Mouse (Mus musculus): ENCODE measurements around the gene Asah2. TPM values are rescaled to one million over a fixed set of nuclear protein-coding genes. Genes with fewer than 3 reads are reported as not detected.
"Not testable (repeated sequence)": the region's sequence is repeated elsewhere in the genome, so short reads cannot be mapped to it uniquely, and the experiment has no call there.

Asah2 gene
- polyA plus RNA-seq, 1 experiment from 2014 or later = 4.4 TPM

- TF ChIP-seq CTCF (IDR thresholded peaks at IDR 0.05; ENCODE audit: low read depth) = no peak
- TF ChIP-seq EP300 (optimal IDR thresholded peaks at IDR 0.05) = no peak
- no peak overlapping the region for H3K4me3 ChIP-seq (ENCODE audit: low read depth, low read length)
- H3K4me2 ChIP-seq (replicated peaks; ENCODE audit: low read depth) = no peak overlapping the region
- no peaks in the 10 kb centered on the region for H3K27me3 ChIP-seq (ENCODE audit: control insufficient read depth, insufficient read depth, low read length)
- H3K9me3 ChIP-seq (ENCODE audit: control insufficient read depth, low read length) = no peaks in the 10 kb centered on the region
- DNase-seq (ENCODE audit: low spot score) (no peak), ATAC-seq (ENCODE audit: low FRiP score, low TSS enrichment) (no peak)
- no peak overlapping the region for H3K9ac ChIP-seq (ENCODE audit: low read length)
- WGBS = 83% methylated on average over 5 of the region's 5 CpGs
- peaks cover 2% of the 10 kb centered on the region for H3K36me3 ChIP-seq (ENCODE audit: control insufficient read depth, insufficient read depth, low read length)
- no peak overlapping the region for H3K27ac ChIP-seq (replicated peaks)
- no peaks in the 10 kb centered on the region for H3K4me1 ChIP-seq (replicated peaks; ENCODE audit: control insufficient read depth, insufficient read depth)
Measured at GRCm38 (mm10) chr19:32137904-32138303, 29.9 kb upstream of the Asah2 start.

GRCm38 (mm10) chr19:32136888-32137625 is 29.0 kb upstream of the Asah2 start:
- peak; percentile 52 for DNase-seq (ENCODE audit: low spot score)
- peak; percentile 85 for ATAC-seq (ENCODE audit: low FRiP score, low TSS enrichment)
- H3K36me3 ChIP-seq (ENCODE audit: control insufficient read depth, insufficient read depth, low read length) = peaks cover 2% of the 10 kb centered on the region
- no peak overlapping the region for H3K4me2 ChIP-seq (replicated peaks; ENCODE audit: low read depth)
- H3K4me3 ChIP-seq (ENCODE audit: low read depth, low read length) = no peak overlapping the region
- no peaks in the 10 kb centered on the region for H3K4me1 ChIP-seq (replicated peaks; ENCODE audit: control insufficient read depth, insufficient read depth)
- H3K27me3 ChIP-seq (ENCODE audit: control insufficient read depth, insufficient read depth, low read length) = no peaks in the 10 kb centered on the region
- no peak overlapping the region for H3K9ac ChIP-seq (ENCODE audit: low read length)
- H3K9me3 ChIP-seq (ENCODE audit: control insufficient read depth, low read length) = no peaks in the 10 kb centered on the region
- TF ChIP-seq EP300 (optimal IDR thresholded peaks at IDR 0.05) = no peak
- no peak for TF ChIP-seq CTCF (IDR thresholded peaks at IDR 0.05; ENCODE audit: low read depth)
- 21% methylated on average over 4 of the region's 4 CpGs for WGBS
- no peak overlapping the region for H3K27ac ChIP-seq (replicated peaks)

- not testable (repeated sequence) for H3K9me3 ChIP-seq (ENCODE audit: control insufficient read depth, low read length); H3K4me1 ChIP-seq (replicated peaks; ENCODE audit: control insufficient read depth, insufficient read depth); H3K36me3 ChIP-seq (ENCODE audit: control insufficient read depth, insufficient read depth, low read length); H3K9ac ChIP-seq (ENCODE audit: low read length); H3K4me2 ChIP-seq (replicated peaks; ENCODE audit: low read depth); H3K27me3 ChIP-seq (ENCODE audit: control insufficient read depth, insufficient read depth, low read length); H3K4me3 ChIP-seq (ENCODE audit: low read depth, low read length); H3K27ac ChIP-seq (replicated peaks); DNase-seq (ENCODE audit: low spot score)
- peak; percentile 13; the same call in 1 of the 2 replicates for ATAC-seq (ENCODE audit: low FRiP score, low TSS enrichment)
- 91% methylated on average over 13 of the region's 17 CpGs for WGBS
Measured at GRCm38 (mm10) chr19:32131707-32132488, 23.9 kb upstream of the Asah2 start.

DNA sequence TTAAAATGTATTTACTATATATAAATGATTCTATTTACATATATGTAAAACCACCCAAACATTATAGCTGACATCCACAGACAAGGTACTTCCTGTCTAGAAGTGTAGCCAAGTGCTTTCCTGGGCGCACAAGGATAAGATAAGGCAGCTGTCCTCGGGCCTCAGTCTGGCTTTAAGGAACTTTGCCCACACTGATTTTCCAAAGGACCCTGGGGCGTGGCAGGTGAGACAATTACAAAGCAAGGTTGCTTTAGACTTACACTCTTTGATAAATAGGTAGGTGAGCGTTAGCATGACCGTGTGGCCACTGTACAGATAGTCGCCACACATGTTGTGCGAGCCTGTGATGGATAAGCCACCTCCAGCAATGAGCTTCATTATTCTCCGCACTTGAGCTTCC is 21.3 kb upstream of the Asah2 start:
- DNase-seq (ENCODE audit: low spot score) = no peak
- no peak overlapping the region for H3K9ac ChIP-seq (ENCODE audit: low read length)
- no peak overlapping the region for H3K27ac ChIP-seq (replicated peaks)
- no peaks in the 10 kb centered on the region for H3K9me3 ChIP-seq (ENCODE audit: control insufficient read depth, low read length)
- peaks cover 6% of the 10 kb centered on the region; the same call in 1 of the 2 replicates for H3K36me3 ChIP-seq (ENCODE audit: control insufficient read depth, insufficient read depth, low read length)
- no peak for ATAC-seq (ENCODE audit: low FRiP score, low TSS enrichment)
- no peak overlapping the region for H3K4me2 ChIP-seq (replicated peaks; ENCODE audit: low read depth)
- no peak overlapping the region for H3K4me3 ChIP-seq (ENCODE audit: low read depth, low read length)
- WGBS = 73% methylated on average over 8 of the region's 8 CpGs
- H3K27me3 ChIP-seq (ENCODE audit: control insufficient read depth, insufficient read depth, low read length) = no peaks in the 10 kb centered on the region
- TF ChIP-seq EP300 (optimal IDR thresholded peaks at IDR 0.05) = no peak
- TF ChIP-seq CTCF (IDR thresholded peaks at IDR 0.05; ENCODE audit: low read depth) = no peak
- 0 out of 2 replicates have a peak, but pooled peaks cover 3% of the 10 kb centered on the region for H3K4me1 ChIP-seq (replicated peaks; ENCODE audit: control insufficient read depth, insufficient read depth)

DNA sequence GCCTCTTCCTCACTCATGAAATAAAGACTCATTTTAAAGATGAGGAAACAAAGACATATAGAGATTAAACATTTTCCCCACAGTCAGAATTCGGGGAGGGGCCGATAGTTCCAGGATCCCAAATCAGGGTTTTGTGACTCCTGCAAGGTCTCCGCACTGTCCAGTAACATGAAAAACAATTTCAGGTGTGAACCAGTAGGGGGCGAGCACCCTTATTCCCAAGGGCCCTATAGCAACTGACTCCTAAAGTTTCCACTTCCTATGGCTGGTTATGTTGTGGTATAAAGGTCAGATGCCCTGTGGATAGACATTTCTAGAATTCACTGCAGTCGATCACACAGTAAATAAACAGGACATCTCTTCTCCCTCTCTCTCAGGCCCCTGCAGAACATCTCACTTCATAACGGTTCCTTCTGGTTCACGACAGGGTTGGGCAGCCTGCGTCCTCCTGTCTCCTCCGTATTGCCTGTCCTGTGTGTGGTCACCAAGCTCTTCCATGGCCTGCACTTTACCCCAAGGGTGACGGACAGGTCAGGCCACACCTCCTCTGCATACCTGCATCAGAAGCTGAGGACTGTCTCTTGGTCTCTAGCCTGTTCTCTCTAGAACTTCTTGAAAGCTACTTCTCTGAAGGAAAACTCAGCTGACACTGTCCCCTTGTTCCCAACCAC is 19.3 kb upstream of the Asah2 start:
- no peaks in the 10 kb centered on the region for H3K27me3 ChIP-seq (ENCODE audit: control insufficient read depth, insufficient read depth, low read length)
- 71% methylated on average over 10 of the region's 10 CpGs for WGBS
- ATAC-seq (ENCODE audit: low FRiP score, low TSS enrichment) = peak; percentile 83
- peaks cover 7% of the 10 kb centered on the region; the same call in 1 of the 2 replicates for H3K36me3 ChIP-seq (ENCODE audit: control insufficient read depth, insufficient read depth, low read length)
- TF ChIP-seq EP300 (optimal IDR thresholded peaks at IDR 0.05) (no peak), CTCF (IDR thresholded peaks at IDR 0.05; ENCODE audit: low read depth) (peak; percentile 75)
- no peak overlapping the region for H3K27ac ChIP-seq (replicated peaks)
- no peak overlapping the region for H3K4me3 ChIP-seq (ENCODE audit: low read depth, low read length)
- H3K9ac ChIP-seq (ENCODE audit: low read length) = no peak overlapping the region
- DNase-seq (ENCODE audit: low spot score) = no peak
- H3K4me1 ChIP-seq (replicated peaks; ENCODE audit: control insufficient read depth, insufficient read depth) = 0 out of 2 replicates have a peak, but pooled peaks cover 3% of the 10 kb centered on the region
- H3K9me3 ChIP-seq (ENCODE audit: control insufficient read depth, low read length) = no peaks in the 10 kb centered on the region
- no peak overlapping the region for H3K4me2 ChIP-seq (replicated peaks; ENCODE audit: low read depth)

Measured in stomach, postnatal 0 days (tissue).